Mouse (Mus musculus) erythroblast, embryonic 14.5 days (primary cell): ENCODE data around the gene Gm21969.

Experiments used
- GATA1 ChIP-seq: IDR thresholded peaks from 2 replicates; pipeline ENCODE4 v1.6.1; 2012; ENCODE audit warnings: low read length, inconsistent platforms, mixed read lengths
- TAL1 ChIP-seq: IDR thresholded peaks from 3 replicates; pipeline ENCODE4 v1.6.1; 2012; ENCODE audit warnings: low read length, inconsistent platforms, mixed read lengths

DNA sequence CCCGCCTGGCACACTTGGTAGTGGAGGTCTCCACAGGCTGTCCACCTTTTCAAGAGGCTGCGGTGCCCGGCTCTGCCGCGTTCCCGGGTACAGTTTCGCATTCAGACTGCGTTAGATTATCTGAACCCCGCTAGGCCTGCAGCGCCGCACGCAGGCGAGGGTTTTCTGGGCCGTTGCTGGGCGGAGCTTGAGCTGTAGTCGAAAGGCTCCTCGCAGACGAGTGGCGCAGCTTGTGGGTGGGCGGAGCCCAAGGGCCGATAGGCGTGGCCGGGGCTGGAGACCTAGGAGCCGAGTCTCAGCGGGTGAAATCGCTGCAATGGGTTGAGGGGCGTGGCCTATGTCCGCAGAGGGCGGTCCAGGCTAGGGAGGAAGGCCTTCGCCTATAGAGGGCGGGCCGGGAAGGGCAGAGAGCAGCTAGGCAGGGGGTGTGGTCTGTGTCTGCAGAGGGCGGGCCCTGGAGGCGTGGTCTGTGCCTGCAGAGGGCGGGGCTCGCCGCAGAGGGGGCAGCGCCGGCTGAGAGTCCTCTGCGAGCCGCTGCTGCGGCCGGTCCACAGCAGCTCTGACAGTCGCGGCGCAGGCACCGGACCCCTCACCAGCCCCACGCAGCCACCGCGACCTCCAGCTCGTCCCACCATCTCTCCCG lies 28.7 kb upstream of the Gm21969 start:
- TF ChIP-seq GATA1 (no peak), TAL1 (no peak)
